Mouse (Mus musculus) ovary, adult 18-20 months (tissue): ENCODE results near the gene Gm37240.

Experiments used
- DNase-seq: peaks from one replicate; pipeline ENCODE4 v3.0.0; 2022; ENCODE audit warnings: low spot score, mixed read lengths

Gene Gm37240

DNA sequence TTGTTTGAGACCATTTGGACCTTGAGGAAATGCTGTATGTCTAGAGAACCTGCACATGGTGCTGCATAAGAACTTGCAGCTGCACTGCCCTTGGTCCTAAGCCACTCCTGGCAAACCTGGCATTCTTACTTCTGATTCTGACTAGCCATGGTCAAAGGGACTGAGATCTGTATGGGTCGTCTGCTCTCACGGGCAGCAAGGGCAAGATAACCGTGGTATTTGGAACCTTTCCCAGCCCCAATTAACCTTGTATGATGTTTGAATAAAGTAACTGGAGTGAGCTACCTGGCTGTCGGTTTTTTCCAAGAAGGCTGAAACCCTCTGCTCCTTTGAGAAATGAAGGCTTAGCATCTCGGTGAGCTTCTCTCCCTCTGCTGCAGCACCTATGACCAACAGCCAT is 8.4 kb downstream of the Gm37240 start:
- DNase-seq, result no peak

DNA sequence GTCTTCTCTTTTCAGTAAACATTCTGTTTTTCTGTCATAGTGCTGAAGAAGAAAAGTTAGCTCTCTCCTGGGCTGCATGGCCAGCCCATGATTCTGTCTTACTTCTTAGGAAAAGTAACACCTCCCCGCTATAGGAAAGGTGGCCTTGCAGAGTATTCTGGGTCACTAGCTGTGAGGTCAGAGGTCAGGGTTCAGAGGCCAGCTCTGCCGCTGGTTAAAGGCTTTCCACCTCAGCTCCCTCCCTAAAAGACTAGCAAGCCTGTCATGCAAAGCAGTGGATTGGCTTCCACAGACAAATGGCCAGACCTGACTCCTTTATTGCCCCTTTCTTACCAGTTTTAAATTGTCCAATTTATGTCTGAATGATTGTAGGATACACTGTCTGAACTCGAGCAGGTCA is 23.3 kb downstream of the Gm37240 start:
- no peak for DNase-seq

DNA sequence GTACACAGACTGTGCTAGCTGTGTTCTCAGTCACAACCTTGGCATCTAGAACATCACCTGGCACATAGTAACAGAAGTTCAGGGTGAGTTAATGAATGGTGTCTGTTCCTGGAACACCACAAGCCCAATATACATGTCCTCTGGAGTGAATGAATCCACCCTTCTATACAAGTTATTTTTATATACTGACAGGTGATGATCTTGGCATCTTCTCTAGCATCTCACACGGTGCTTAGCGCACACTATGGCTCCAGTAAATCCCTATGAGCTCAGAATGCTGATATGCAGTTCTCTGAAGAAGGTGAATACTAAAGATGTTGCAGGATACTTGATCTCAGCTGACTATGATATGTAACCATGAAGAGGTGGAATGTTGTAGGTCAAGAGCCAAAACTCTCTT is 24.4 kb downstream of the Gm37240 start:
- DNase-seq, result no peak

DNA sequence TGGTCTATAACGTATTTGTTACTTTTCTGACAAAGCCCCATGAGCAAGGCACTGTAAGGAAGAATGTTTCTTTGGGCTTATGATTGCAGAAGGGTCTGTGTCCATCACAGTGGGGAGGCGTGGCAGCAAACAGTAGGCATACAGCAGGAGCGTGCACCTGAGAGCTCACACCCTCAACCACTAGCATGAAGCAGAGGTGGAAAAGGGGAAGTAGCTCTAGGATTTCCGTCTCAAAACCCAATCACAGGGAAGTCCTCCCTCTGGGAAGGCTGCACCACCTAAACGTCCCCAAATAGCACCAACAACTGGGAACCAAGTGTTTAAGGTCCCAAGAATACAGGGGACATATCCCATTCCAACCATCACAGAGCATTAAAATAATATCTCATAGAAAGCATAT is 26.3 kb downstream of the Gm37240 start:
- DNase-seq, result no peak

DNA sequence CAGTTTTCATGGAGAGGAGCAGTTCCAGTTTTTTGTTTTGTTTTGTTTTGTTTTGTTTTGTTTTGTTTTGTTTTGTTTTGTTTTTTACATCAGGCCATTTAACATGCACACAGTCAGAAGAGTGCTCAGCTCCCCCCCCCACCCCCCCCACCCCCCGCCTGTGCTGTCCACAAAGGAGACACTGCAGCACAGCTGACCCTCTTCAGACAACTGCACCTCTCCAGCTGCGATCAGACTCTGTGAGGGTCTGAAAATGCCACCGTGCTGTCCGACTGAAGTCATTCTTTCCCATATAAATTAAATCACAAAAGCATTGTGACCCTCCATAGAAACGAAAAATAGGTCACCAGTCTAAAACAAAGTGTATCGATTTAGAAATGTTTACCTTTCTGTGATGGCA is 28.0 kb downstream of the Gm37240 start:
- no peak for DNase-seq

DNA sequence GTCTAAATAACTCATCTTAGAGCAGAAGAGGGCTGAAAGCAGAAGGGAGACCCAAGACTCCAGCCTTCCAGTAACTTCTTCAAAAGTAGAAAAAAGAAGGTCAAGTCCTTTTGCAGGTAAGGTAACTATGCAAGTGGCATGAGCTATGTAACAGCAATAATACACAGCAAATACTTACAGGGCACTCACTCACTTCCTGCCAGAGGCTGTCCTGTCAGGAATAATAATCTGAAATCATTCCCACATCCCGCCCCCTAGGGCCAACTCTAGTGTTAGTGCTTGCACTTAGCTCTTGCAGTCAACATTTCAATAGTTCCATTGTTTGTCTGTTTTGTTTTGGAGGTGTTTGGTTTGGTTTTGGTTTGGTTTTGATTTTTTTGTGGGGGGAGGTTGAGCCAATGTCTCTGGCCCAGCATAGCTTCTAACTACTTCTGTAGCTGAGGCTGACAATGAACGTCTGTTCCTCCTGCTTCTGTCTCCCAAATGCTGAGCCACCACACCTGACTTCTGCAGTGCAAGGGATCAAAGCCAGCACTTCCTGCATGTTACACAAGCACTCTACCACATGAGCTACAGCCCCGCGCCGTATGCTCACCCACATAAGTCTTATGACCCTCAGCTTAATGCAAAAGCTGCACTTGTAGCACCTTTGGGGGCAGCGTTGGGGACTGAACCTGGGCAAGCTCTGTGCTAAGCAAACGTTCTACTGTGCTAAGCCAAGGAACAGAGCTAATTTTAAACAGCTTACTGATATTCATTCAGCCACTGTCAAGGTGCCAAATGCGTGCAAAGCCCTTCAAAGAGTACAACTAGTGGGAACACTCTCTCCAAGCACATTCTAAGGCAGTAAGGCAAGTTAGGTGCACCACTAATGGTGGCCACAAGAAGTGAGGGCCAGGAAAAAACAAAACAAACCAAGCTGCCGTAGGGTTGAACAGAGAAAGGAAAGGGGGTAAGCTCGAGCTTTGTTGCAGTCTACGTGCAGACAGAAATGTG is 28.9 kb downstream of the Gm37240 start:
- DNase-seq, result no peak

DNA sequence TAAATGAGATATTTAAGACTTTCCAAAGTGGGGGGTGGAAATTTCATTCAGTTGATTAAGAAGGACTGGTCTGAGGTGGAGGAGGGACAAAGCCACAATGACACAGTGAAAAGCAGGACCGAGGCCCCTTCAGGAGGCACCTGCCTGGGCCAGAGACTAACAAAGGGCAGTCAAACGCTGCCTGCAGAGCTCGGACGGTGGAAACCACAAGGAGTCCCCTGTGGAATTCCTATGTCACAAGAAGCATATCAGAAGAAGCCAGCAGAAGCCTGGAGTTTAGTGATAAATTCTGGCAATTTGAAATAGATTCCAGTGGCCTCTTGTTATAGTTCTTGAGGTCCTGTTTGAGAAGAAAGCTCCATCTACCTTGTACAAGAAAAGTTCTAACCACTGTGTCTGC is 30.2 kb downstream of the Gm37240 start:
- no peak for DNase-seq

DNA sequence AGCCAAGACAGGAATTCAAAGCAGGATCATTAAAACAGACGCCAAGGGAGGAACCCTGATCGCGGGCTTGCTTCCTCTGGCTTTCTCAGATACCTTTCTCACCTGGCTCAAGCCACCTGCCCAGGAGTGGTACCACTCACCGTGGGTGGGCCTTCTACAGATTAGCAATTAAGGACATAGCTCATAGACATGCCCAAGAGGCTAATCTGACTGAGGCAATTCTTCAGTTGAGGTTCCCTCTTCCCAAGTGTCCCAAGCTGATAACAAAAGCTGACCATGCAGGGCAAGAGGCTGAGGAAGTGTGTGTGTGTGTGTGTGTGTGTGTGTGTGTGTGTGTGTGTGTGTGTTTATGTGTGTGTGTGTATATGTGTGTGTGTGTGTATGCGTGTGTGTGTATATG is 31.4 kb downstream of the Gm37240 start:
- no peak for DNase-seq

DNA sequence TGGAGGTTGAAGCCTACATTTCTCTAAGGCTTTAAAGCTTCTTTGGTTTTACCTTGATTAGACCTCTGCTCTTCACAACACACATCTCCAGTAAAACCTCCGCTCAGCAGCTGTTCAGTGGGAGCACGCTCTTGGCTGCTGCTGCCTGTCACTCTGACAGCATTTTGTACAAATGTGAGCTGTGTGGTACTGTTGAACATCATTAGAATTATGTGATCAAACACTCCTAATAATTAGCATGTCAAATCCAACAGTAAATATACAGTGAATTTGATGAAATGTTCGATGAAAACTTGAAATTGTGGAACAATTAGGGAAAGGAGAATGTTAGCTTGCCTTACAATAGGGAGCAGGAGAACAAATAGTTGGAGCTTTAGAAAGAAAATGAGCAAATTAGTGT is 32.3 kb downstream of the Gm37240 start:
- DNase-seq, result no peak

DNA sequence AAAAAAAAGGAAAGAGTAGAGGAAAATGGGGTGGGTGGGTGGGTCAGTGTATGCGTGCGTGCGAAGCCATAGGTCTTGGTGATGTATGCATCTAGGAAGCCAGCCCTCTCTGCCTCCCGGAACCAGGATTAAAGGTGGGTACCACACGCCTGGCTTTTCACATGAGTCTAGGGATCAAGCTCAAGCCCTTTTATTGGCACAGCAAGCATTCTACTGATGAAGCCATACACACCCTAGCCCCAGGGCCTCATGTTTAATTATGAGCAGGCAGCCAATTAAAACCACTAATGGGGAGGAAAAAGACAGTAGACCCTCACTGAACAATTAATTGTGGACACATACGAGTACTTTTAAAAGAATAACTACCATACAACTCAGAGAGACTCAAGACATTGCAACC is 33.2 kb downstream of the Gm37240 start:
- DNase-seq, result no peak

DNA sequence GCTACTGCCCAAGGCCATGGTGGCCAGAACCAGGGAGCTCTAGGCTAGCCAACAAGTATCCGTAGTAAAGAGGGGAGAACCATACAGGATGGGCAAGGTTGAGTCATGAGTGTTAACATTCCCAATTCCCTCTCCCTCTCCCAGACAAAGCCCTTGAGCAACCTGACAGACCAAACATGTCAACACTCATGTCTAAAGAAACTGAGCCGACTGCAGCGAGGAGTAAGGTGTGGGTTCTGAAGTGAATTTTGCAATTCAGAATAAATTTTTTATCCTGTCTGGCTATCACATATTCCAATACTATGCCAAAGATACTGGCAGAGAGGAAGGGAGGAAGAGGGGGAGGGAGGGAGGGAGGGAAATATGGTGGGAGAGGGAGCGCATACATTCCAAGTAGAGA is 33.6 kb downstream of the Gm37240 start:
- no peak for DNase-seq

DNA sequence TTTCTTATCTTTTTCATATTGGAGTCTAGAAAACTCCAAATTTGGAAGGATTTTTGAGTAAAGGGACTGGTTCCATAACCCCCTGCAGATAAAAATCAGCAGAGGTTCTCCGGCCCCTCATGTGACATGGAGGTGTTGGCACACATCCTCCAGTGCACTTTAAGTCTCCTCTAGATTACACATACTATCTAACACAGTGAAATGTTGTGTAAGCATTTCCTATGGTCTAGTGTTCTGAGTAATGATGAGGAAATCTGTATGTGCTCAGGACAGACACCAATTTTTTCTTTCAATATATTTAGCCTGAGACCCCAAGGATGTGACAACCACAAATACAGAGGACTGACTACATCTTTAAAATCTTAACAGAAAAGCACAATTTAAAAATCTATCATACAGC is 37.2 kb downstream of the Gm37240 start:
- no peak for DNase-seq

DNA sequence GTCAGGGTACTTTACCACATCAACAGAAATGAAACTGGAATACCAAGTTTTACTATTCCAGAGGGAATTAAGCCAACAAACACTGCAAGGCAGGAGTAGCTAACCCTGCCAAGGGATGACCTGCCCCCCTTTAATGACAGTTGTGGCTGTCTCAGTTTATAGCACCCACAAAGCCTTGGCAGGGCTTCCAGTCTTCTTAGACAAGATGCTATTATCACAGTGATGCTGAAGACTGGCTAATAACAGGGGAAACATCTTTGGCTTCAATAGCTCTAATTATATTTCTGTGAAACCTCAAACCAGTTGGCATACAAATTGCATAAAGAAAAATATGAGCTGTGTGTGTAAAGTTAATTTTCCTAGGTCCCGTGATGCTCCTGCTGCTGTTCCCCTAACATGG is 41.0 kb downstream of the Gm37240 start:
- DNase-seq, result no peak

DNA sequence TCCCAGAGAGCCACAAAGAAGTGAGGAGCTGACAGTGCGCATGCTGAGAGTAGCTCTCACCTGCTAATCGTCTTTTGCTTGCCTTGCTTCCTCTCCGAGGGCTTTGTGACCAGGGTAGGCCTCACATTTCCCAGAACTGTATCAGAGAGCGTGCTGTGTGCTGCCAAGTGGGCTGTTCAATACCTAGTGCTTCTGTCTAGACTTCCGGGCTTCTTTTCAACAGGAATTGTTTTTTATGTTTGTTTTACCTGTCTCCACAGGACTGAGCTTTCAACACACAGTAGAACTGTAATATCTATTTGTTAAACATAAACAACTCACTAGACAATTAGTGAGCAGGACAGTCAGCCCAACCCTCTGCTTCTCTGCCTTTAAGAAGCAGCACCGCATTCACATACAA is 42.0 kb downstream of the Gm37240 start:
- DNase-seq, result no peak

DNA sequence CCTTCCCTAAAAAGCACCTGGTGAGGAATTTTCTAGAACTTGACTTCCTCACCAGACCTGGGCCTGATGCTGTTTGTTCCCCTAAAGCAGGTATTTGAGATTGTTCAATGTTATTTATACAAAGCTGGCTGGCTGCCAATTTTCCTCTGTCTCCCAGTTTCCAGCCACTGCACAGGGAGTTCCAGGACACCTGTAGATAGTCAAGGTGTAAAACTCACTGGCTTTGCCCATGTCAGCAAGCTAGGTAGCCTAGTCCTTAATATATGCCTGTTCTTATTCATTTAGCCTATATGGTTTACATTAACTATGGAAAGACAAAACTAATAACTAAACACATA is 44.5 kb downstream of the Gm37240 start:
- DNase-seq, result no peak

DNA sequence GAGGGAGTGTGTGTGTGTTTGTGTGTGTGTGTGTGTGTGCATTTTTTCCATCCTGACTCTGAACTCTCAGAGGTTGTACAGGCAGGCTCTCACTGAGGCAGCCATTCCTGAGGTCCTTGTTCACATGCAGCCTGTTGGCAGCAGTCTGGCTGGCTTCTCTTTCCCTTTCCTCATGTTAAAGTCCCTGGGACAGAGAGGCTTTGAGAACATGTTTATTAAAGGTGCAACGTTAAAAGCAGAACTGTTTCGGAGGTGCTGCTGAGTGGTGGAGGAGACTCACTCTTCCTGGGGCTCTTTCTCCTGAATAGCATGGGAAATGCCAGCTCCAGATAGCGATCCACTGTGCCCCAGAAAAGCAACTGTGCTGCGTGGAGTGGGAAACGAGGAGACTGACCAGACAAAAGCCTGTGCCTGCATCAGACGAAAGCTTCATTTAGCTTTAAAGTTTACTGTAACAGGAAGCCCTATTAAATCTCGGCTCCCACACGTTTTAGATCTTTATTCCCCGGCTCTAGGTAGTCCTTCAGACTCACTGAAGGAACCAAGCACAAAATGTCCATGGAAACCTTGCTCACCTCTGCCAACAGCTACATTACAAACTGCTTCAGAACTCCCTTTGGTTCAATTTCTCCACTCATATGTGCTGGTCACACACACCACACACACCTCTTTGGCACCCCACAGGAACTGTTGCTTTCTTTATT is 45.0 kb downstream of the Gm37240 start:
- DNase-seq, result no peak

DNA sequence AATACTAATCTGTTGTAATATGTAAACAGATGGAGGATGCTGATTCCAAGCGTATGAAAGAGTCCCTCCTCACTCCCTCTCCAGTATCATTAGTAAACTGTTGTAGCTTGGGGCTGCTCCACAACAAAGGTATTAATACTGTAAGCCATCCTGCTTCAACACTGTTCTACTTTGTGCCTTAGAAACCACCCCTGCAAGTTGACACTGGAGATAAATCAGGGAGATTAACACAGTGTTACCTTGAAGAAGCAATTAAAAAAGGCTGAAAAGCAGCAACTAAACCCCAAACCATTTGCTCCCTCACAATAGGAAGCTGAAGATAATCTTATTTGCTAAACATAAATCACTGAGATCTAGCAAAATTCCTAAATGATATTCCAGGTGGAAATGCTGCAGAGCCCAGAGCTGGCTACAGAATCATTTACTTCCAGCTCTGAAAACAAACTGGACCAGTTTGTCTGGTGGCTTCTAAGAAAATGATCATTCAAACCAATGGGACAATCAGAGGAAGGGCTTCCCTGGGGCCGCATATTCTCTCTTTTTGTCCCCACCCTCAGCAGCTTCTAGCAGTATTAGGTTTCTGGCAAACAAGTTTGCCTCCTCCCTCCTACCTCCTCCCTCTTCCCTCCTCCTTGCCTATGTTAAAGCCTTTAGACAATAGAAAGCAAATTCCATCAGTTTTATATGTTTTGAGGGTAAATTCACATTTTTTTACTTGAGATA is 45.7 kb downstream of the Gm37240 start:
- DNase-seq, result no peak

DNA sequence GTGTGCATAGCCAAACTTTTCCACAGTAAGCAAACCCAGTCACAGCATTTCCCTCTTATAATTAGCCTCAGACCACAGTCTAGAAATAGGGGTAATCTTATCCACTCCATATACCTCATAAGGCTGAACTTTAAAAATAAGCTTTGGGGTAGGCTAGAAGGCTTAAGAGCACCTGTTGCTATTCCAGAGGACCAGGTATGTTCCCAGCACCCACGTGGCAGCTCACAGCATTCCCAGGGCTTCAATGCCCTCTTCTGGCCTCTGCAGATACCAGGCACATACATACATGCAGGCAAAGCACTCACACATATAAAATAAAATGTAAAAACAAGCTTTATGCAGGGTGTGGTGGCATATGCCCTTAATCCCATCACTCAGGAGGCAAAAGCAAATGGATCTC is 53.7 kb downstream of the Gm37240 start:
- no peak for DNase-seq

DNA sequence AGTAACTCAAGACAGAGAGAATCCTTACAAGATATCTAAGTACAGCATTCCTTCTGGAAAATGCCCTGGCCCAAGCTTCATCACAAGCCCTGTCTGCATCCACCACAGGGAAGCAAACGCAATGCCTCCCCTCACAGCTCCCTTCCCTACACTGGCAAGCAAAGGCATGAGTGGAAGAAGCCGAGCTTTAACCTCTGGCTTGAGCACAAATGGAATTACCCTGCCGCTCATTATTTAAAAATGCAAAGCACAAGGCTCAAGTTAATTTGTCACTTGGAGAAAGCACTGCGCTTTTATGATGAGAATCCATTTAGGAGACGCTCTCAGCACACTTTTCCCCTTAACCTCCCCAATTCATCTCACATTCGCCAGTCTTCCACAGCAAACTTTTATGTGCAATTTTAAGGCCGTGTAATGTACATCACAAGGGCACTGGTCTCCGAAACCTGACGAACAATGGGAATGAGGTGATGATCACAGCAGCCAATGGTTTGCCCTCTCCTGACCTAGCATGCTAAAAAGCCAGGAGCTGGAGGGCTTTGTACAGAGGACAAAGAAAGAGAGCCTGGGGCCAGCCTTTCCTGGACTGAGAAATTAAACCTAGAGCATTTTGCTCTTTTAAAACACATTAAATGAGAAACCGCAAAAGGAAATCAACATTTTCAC is 54.7 kb downstream of the Gm37240 start:
- DNase-seq, result no peak

DNA sequence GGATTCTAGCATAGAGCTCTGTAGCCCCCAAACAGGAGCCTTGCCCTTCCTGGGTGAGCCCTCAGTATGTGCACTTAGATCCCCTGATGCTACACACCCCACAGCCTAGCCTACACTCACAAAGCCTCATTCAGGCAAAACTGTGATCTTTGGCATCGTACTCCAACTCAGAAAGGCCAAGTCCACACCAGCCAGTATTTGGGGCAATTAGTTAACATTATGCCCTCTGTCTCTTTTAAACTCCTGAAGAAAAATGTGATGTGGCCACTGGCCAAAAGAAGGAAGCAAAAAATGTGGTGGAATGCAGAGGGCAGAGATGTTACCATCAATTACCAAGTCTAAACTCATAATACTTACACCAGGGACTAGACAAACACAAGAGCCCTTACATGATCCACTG is 55.5 kb downstream of the Gm37240 start:
- DNase-seq, result no peak

DNA sequence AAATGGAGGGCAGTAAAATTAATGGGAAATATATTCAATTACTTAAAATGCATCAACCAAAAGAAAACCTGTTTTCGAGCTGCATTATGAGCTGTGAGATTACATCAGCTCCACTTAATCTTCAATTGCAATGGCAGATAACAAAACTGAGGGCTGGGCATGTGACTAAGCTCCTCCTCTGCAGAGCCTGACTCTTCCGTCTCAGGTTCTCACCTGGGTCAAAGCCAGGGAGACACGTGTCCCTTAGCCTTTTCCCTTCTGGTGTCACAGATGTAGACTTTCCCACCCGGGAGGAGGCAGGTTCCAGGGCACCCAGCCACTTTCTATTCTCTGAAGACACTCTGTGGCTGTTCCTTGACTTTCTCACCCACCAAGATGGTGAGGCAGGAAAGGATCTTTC is 58.3 kb downstream of the Gm37240 start:
- DNase-seq, result no peak

DNA sequence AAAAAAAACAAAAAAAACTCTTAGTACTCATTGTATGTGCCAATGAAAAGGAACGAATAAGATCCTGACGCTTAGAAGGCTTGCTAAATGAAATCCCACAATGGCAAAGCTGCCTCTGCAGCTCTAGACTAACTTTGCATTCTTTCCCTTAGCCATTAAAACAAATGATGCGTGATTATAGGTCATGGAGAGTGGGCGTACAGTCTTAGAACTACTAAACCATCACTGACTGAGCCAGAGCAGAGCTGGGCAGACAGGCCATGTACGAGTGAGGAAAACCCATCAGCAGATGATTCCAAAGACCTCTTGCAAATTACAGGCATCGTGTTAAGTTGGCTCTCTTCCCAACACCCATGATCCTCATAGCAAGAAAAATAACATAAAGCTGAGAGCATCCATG is 59.5 kb downstream of the Gm37240 start:
- no peak for DNase-seq
